Mouse (Mus musculus) MEL (cell line): ENCODE measurements around the gene Bub1b. TPM values are rescaled to one million over a fixed set of nuclear protein-coding genes. Genes with fewer than 3 reads are reported as not detected.

Experiments
- DNase-seq: peaks from one replicate; pipeline ENCODE4 v3.0.0; 2011; ENCODE audit warnings: low read depth, low spot score
- H3K27ac ChIP-seq: 2 replicates; pipeline ENCODE4 v1.5.1; 2012; ENCODE audit warnings: low read depth, mild to moderate bottlenecking, control low read depth, low read length, moderate library complexity; ENCODE audit not compliant: control insufficient read depth
- H3K27me3 ChIP-seq, 2 experiments: fragments of 150-350 bp in 1 of 2; sonication (generic) in 1 of 2; 2 replicates each; pipeline ENCODE4 v1.6.1; 2012; ENCODE audit warnings: low read length in 2 of 2, mild to moderate bottlenecking in 2 of 2, improper control_type of control experiment in 1 of 2, moderate library complexity in 1 of 2; ENCODE audit not compliant: insufficient read depth in 2 of 2, control insufficient read depth in 1 of 2
- H3K36me3 ChIP-seq, 2 experiments: 2 replicates each; pipeline ENCODE4 v1.6.1; 2012 to 2014; ENCODE audit warnings: low read length in 2 of 2, improper control_type of control experiment in 1 of 2, inconsistent platforms in 1 of 2, mild to moderate bottlenecking in 1 of 2; ENCODE audit not compliant: insufficient read depth in 2 of 2, control insufficient read depth in 1 of 2
- H3K4me1 ChIP-seq, 2 experiments: fragments of 150-350 bp in 1 of 2; sonication (generic) in 1 of 2; 2 replicates each; pipeline ENCODE4 v1.6.1; 2012; ENCODE audit warnings: low read length in 2 of 2, improper control_type of control experiment in 1 of 2, mild to moderate bottlenecking in 1 of 2; ENCODE audit not compliant: insufficient read depth in 2 of 2, control insufficient read depth in 1 of 2
- H3K4me3 ChIP-seq, 2 experiments: fragments of 150-350 bp in 1 of 2; sonication (generic) in 1 of 2; 2 replicates each; pipeline ENCODE4 v1.5.1; 2012; ENCODE audit warnings: low read depth in 2 of 2, low read length in 2 of 2, mild to moderate bottlenecking in 2 of 2, moderate library complexity in 2 of 2, control low read depth in 1 of 2, improper control_type of control experiment in 1 of 2; ENCODE audit not compliant: control insufficient read depth in 1 of 2, insufficient read depth in 1 of 2
- H3K79me2 ChIP-seq: 2 replicates; pipeline ENCODE4 v1.6.1; 2012; ENCODE audit warnings: mild to moderate bottlenecking, low read length, moderate library complexity; ENCODE audit not compliant: control insufficient read depth, poor library complexity, insufficient read depth
- H3K9ac ChIP-seq: 2 replicates; pipeline ENCODE4 v1.6.1; 2012; ENCODE audit warnings: low read depth, mild to moderate bottlenecking, control low read depth, low read length, moderate library complexity; ENCODE audit not compliant: control insufficient read depth, poor library complexity, severe bottlenecking
- H3K9me3 ChIP-seq: fragments of 150-350 bp; sonication (generic); replicated peaks from 2 replicates; pipeline ENCODE4 v1.6.1; 2012; ENCODE audit warnings: mild to moderate bottlenecking, low read length, improper control_type of control experiment, moderate library complexity; ENCODE audit not compliant: insufficient read depth
- CTCF ChIP-seq, 3 experiments: IDR thresholded peaks in 2 of 3; conservative IDR thresholded peaks in 1 of 3; 2 replicates each; pipeline ENCODE4 v1.5.1; 2011 to 2012; ENCODE audit warnings: low read length in 3 of 3, low read depth in 2 of 3, mild to moderate bottlenecking in 2 of 3, improper control_type of control experiment in 1 of 3, inconsistent platforms in 1 of 3, mixed read lengths in 1 of 3, moderate library complexity in 1 of 3; ENCODE audit not compliant: control insufficient read depth in 1 of 3, insufficient read depth in 1 of 3, poor library complexity in 1 of 3, severe bottlenecking in 1 of 3
- E2F4 ChIP-seq: IDR thresholded peaks from 2 replicates; pipeline ENCODE4 v1.6.1; 2011; ENCODE audit warnings: low read depth, low read length, improper control_type of control experiment, borderline replicate concordance
- ELF1 ChIP-seq: IDR thresholded peaks from 2 replicates; pipeline ENCODE4 v1.6.1; 2014; ENCODE audit warnings: low read depth, mild to moderate bottlenecking, inconsistent platforms, low read length, improper control_type of control experiment, moderate library complexity
- EP300 ChIP-seq, 2 experiments: IDR thresholded peaks; 2 replicates each; pipeline ENCODE4 v1.6.1; 2011; ENCODE audit warnings: improper control_type of control experiment in 2 of 2, low read length in 2 of 2, low read depth in 1 of 2, mild to moderate bottlenecking in 1 of 2
- HCFC1 ChIP-seq: IDR thresholded peaks from 2 replicates; pipeline ENCODE4 v1.6.1; 2012; ENCODE audit warnings: low read depth, mild to moderate bottlenecking, inconsistent platforms, low read length, improper control_type of control experiment, moderate library complexity
- JUND ChIP-seq: IDR thresholded peaks from 2 replicates; pipeline ENCODE4 v1.6.1; 2011; ENCODE audit warnings: low read depth, mild to moderate bottlenecking, improper control_type of control experiment, low read length
- KAT2A ChIP-seq: conservative IDR thresholded peaks from 2 replicates; pipeline ENCODE4 v1.6.1; 2012; ENCODE audit warnings: low read depth, low read length, improper control_type of control experiment, inconsistent platforms
- MAFK ChIP-seq: IDR thresholded peaks from 2 replicates; pipeline ENCODE4 v1.6.1; 2011; ENCODE audit warnings: low read depth, mild to moderate bottlenecking, low read length, improper control_type of control experiment, borderline replicate concordance
- MAX ChIP-seq: IDR thresholded peaks from 2 replicates; pipeline ENCODE4 v1.6.1; 2011; ENCODE audit warnings: low read length, improper control_type of control experiment
- MAZ ChIP-seq: IDR thresholded peaks from 2 replicates; pipeline ENCODE4 v1.6.1; 2012; ENCODE audit warnings: low read depth, mild to moderate bottlenecking, inconsistent platforms, low read length, improper control_type of control experiment
- MEF2A ChIP-seq: IDR thresholded peaks from 2 replicates; pipeline ENCODE4 v1.6.1; 2014; ENCODE audit warnings: low read depth, mild to moderate bottlenecking, inconsistent platforms, low read length, improper control_type of control experiment; ENCODE audit not compliant: poor library complexity, insufficient replicate concordance, severe bottlenecking; ENCODE audit errors: extremely low read depth
- MXI1 ChIP-seq: IDR thresholded peaks from 2 replicates; pipeline ENCODE4 v1.6.1; 2011; ENCODE audit warnings: mild to moderate bottlenecking, low read depth, low read length, improper control_type of control experiment
- MYC ChIP-seq: IDR thresholded peaks from 2 replicates; pipeline ENCODE4 v1.6.1; 2011; ENCODE audit warnings: low read depth, mild to moderate bottlenecking, low read length, improper control_type of control experiment, moderate library complexity
- NRF1 ChIP-seq: IDR thresholded peaks from 2 replicates; pipeline ENCODE4 v1.6.1; 2014; ENCODE audit warnings: low read depth, mild to moderate bottlenecking, inconsistent platforms, low read length, improper control_type of control experiment, moderate library complexity; ENCODE audit not compliant: poor library complexity, insufficient read depth, severe bottlenecking
- POLR2A ChIP-seq, 2 experiments: IDR thresholded peaks; 2 replicates each; pipeline ENCODE4 v1.6.1; 2011 to 2012; ENCODE audit warnings: low read length in 2 of 2, mild to moderate bottlenecking in 2 of 2, control low read depth in 1 of 2, improper control_type of control experiment in 1 of 2, low read depth in 1 of 2, moderate library complexity in 1 of 2; ENCODE audit not compliant: control insufficient read depth in 1 of 2, insufficient read depth in 1 of 2, poor library complexity in 1 of 2
- POLR2AphosphoS2 ChIP-seq: IDR thresholded peaks from 2 replicates; pipeline ENCODE4 v1.6.1; 2011; ENCODE audit warnings: low read length, improper control_type of control experiment
- POLR2AphosphoS5 ChIP-seq: IDR thresholded peaks from 2 replicates; pipeline ENCODE4 v1.6.1; 2012; ENCODE audit warnings: low read depth, borderline replicate concordance, mild to moderate bottlenecking, inconsistent platforms, low read length, moderate library complexity, mixed read lengths
- SIN3A ChIP-seq: IDR thresholded peaks from 2 replicates; pipeline ENCODE4 v1.6.1; 2012; ENCODE audit warnings: low read length, improper control_type of control experiment, inconsistent platforms
- TAL1 ChIP-seq: IDR thresholded peaks from 2 replicates; pipeline ENCODE4 v1.6.1; 2012; ENCODE audit warnings: mild to moderate bottlenecking, inconsistent platforms, low read length, moderate library complexity, mixed read lengths
- USF1 ChIP-seq: IDR thresholded peaks from 2 replicates; pipeline ENCODE4 v1.6.1; 2014; ENCODE audit warnings: low read depth, mild to moderate bottlenecking, inconsistent platforms, low read length, improper control_type of control experiment, moderate library complexity
- ZC3H11A ChIP-seq: IDR thresholded peaks from 2 replicates; pipeline ENCODE4 v1.6.1; 2012; ENCODE audit warnings: low read depth, mild to moderate bottlenecking, inconsistent platforms, low read length, improper control_type of control experiment
- ZKSCAN1 ChIP-seq: IDR thresholded peaks from 2 replicates; pipeline ENCODE4 v1.6.1; 2012; ENCODE audit warnings: low read depth, mild to moderate bottlenecking, inconsistent platforms, low read length, improper control_type of control experiment, moderate library complexity
- ZMIZ1 ChIP-seq: IDR thresholded peaks from 2 replicates; pipeline ENCODE4 v1.6.1; 2012; ENCODE audit warnings: low read depth, mild to moderate bottlenecking, inconsistent platforms, low read length, improper control_type of control experiment, moderate library complexity
- ZNF384 ChIP-seq: IDR thresholded peaks from 2 replicates; pipeline ENCODE4 v1.6.1; 2012; ENCODE audit warnings: low read depth, mild to moderate bottlenecking, inconsistent platforms, low read length, improper control_type of control experiment
- polyA plus RNA-seq, 2 experiments: library from polyadenylated mRNA; stranded (reverse) in 1 of 2; unstranded in 1 of 2; fragments of >175 nt in 1 of 2; fragments of >200 nt in 1 of 2; gene quantifications; 2 replicates each; pipeline versions ENCODE4 v1.2.1 to v1.2.4; 2012; ENCODE audit warnings: low replicate concordance in 2 of 2, low read depth in 1 of 2; ENCODE audit not compliant: insufficient read length in 2 of 2, insufficient read depth in 1 of 2, missing spikeins in 1 of 2
- total RNA-seq: library from RNA; depleted of rRNA; stranded (reverse); fragments of 300-350 nt; gene quantifications from 2 replicates; pipeline ENCODE4 v1.2.3, GENCODE M21; 2012

Gene Bub1b
- total and polyA plus RNA-seq, 3 experiments, result 87.5 to 120 TPM; not detected in 1

GRCm38 (mm10) chr2:118548421-118549221, 49.4 kb upstream of the Bub1b start:
- Histone ChIP-seq H3K9ac (no peak overlapping the region; the same call in 1 of the 2 replicates), H3K36me3 (peaks cover 0 to 19% of the 10 kb centered on the region in 2 experiments; a peak in 2 of 4 replicates), H3K27me3 (no peaks in the 10 kb centered on the region), H3K27ac (no peak overlapping the region), H3K9me3 (no peaks in the 10 kb centered on the region), H3K4me3 (peak overlapping the region; percentile 43 to 62; a peak in 3 of 4 replicates), H3K4me1 (peaks cover 20 to 43% of the 10 kb centered on the region in 2 experiments), H3K79me2 (no peaks in the 10 kb centered on the region; the same call in 1 of the 2 replicates)
- TF ChIP-seq POLR2AphosphoS2 (no peak), MYC (no peak), SIN3A (no peak), ZC3H11A (no peak), MAZ (no peak), POLR2AphosphoS5 (no peak), TAL1 (no peak), JUND (no peak), ELF1 (no peak), CTCF (IDR thresholded peaks at IDR 0.05 in 2 of 3, conservative IDR thresholded peaks at IDR 0.05 in 1 of 3; ENCODE audit: control insufficient read depth in 1 of 3, insufficient read depth in 1 of 3, low read depth in 2 of 3, low read length in 3 of 3, poor library complexity in 1 of 3, severe bottlenecking in 1 of 3) (no peak), MXI1 (no peak), POLR2A (IDR thresholded peaks at IDR 0.05; ENCODE audit: control insufficient read depth in 1 of 2, insufficient read depth in 1 of 2, low read depth in 1 of 2, low read length in 2 of 2, poor library complexity in 1 of 2) (no peak)
- no peak for DNase-seq

GRCm38 (mm10) chr2:118549507-118550473, 48.2 kb upstream of the Bub1b start, which contains the start of gene Bmf:
TSS of gene Bmf (minus strand) at chr2:118549687.
- no peaks in the 10 kb centered on the region for H3K27me3 ChIP-seq
- H3K79me2 ChIP-seq, result no peaks in the 10 kb centered on the region; the same call in 1 of the 2 replicates
- H3K36me3 ChIP-seq, result peaks cover 0 to 22% of the 10 kb centered on the region in 2 experiments; a peak in 2 of 4 replicates
- peak within 1 kb of the TSS; percentile 57 to 62 for H3K4me3 ChIP-seq
- H3K4me1 ChIP-seq, result peaks cover 20 to 43% of the 10 kb centered on the region in 2 experiments
- no peaks in the 10 kb centered on the region for H3K9me3 ChIP-seq
- H3K27ac ChIP-seq, result no peak within 1 kb of the TSS
- H3K9ac ChIP-seq, result peak within 1 kb of the TSS; percentile 55
- peak; percentile 98 for DNase-seq
- TF ChIP-seq ZC3H11A (no peak), POLR2AphosphoS2 (no peak), MYC (peak; percentile 66; the same call in 1 of the 2 replicates), HCFC1 (peak; percentile 78), EP300 (IDR thresholded peaks at IDR 0.05; ENCODE audit: low read depth in 1 of 2, low read length in 2 of 2) (0 out of 4 replicates have a peak, but pooled peaks of 1 of the 2 experiments have one; percentile 16), TAL1 (no peak), ZKSCAN1 (peak; percentile 62; the same call in 1 of the 2 replicates), CTCF (IDR thresholded peaks at IDR 0.05 in 2 of 3, conservative IDR thresholded peaks at IDR 0.05 in 1 of 3; ENCODE audit: control insufficient read depth in 1 of 3, insufficient read depth in 1 of 3, low read depth in 2 of 3, low read length in 3 of 3, poor library complexity in 1 of 3, severe bottlenecking in 1 of 3) (no peak), USF1 (no peak; the same call in 1 of the 2 replicates), POLR2A (IDR thresholded peaks at IDR 0.05; ENCODE audit: control insufficient read depth in 1 of 2, insufficient read depth in 1 of 2, low read depth in 1 of 2, low read length in 2 of 2, poor library complexity in 1 of 2) (no peak), MAFK (no peak; the same call in 1 of the 2 replicates), NRF1 (no peak), MEF2A (no peak), ZMIZ1 (no peak), E2F4 (no peak), MAX (peak; percentile 86), MAZ (peak; percentile 85), KAT2A (no peak), POLR2AphosphoS5 (no peak), ZNF384 (peak; percentile 66)
